ENCODE assay signal across 9 mouse cellular contexts in genomic region chr17:7219044-7219718, GRCm38 (mm10). TPM values are rescaled to one million over a fixed set of nuclear protein-coding genes. Genes with fewer than 3 reads are reported as not detected.
DNase-seq lines count a peak whose midpoint lies in the region; ATAC-seq lines count a peak whose summit lies in the region.
"Had no signal": no experiment of that assay in that cellular context is flagged by ENCODE, and none has a peak within 500 bp of the region (broad histone marks: within the 10 kb centered on the region; RNA-seq: fewer than 3 reads in every experiment).

No protein-coding gene starts in this region.

- H3K27me3 ChIP-seq in hindbrain, embryonic 14.5 days (ENCODE audit: control insufficient read depth, insufficient read depth, low read length): no peaks in the 10 kb centered on the region
- no peaks in the 10 kb centered on the region for H3K27me3 ChIP-seq in hindbrain, embryonic 11.5 days (ENCODE audit: control insufficient read depth, insufficient read depth, low read length)
- H3K27me3 ChIP-seq in heart, embryonic 15.5 days: no peaks in the 10 kb centered on the region
- H3K27me3 ChIP-seq in midbrain, embryonic 15.5 days (replicated peaks): no peaks in the 10 kb centered on the region
- H3K27me3 ChIP-seq: megakaryocyte, embryonic 14.5 days had no signal

- peaks cover 19% of the 10 kb centered on the region for H3K4me1 ChIP-seq in hindbrain, embryonic 14.5 days (replicated peaks; ENCODE audit: control insufficient read depth, insufficient read depth, low read length)
- no peaks in the 10 kb centered on the region for H3K4me1 ChIP-seq in hindbrain, embryonic 11.5 days (replicated peaks; ENCODE audit: control insufficient read depth, insufficient read depth, low read length)
- peaks cover 36% of the 10 kb centered on the region for H3K4me1 ChIP-seq in heart, embryonic 15.5 days (replicated peaks)
- peaks cover 27% of the 10 kb centered on the region; the same call in 1 of the 2 replicates for H3K4me1 ChIP-seq in midbrain, embryonic 15.5 days
- H3K4me1 ChIP-seq: megakaryocyte, embryonic 14.5 days had no signal

- ATAC-seq in hindbrain, embryonic 14.5 days (ENCODE audit: low FRiP score): no peak
- ATAC-seq in hindbrain, embryonic 11.5 days (ENCODE audit: low FRiP score): no peak
- ATAC-seq in heart, embryonic 15.5 days (replicated peaks; ENCODE audit: insufficient number of reproducible peaks, insufficient read depth, low FRiP score, low read depth): no peak
- no peak for ATAC-seq in midbrain, embryonic 15.5 days (replicated peaks)

- H3K4me2 ChIP-seq in hindbrain, embryonic 14.5 days (replicated peaks): no peak overlapping the region
- H3K4me2 ChIP-seq in hindbrain, embryonic 11.5 days (replicated peaks; ENCODE audit: low read depth, low read length): no peak overlapping the region
- no peak overlapping the region for H3K4me2 ChIP-seq in heart, embryonic 15.5 days
- no peak overlapping the region for H3K4me2 ChIP-seq in midbrain, embryonic 15.5 days

- H3K36me3 ChIP-seq in hindbrain, embryonic 14.5 days (replicated peaks; ENCODE audit: control insufficient read depth, insufficient read depth): no peaks in the 10 kb centered on the region
- no peaks in the 10 kb centered on the region for H3K36me3 ChIP-seq in hindbrain, embryonic 11.5 days (ENCODE audit: control insufficient read depth, insufficient read depth, low read length)
- H3K36me3 ChIP-seq in heart, embryonic 15.5 days: no peaks in the 10 kb centered on the region
- no peaks in the 10 kb centered on the region for H3K36me3 ChIP-seq in midbrain, embryonic 15.5 days (replicated peaks)

- H3K27ac ChIP-seq in hindbrain, embryonic 14.5 days: 0 out of 2 replicates have a peak overlapping the region, but pooled peaks have one; percentile 1
- no peak overlapping the region for H3K27ac ChIP-seq in hindbrain, embryonic 11.5 days (ENCODE audit: low read depth, low read length)
- H3K27ac ChIP-seq in heart, embryonic 15.5 days: peak overlapping the region; percentile 54
- 0 out of 2 replicates have a peak overlapping the region, but pooled peaks have one; percentile 1 for H3K27ac ChIP-seq in midbrain, embryonic 15.5 days

- 42% methylated on average over 11 of the region's 11 CpGs for WGBS in hindbrain, embryonic 14.5 days
- 88% methylated on average over 11 of the region's 11 CpGs for WGBS in hindbrain, embryonic 11.5 days
- 12% methylated on average over 11 of the region's 11 CpGs for WGBS in heart, embryonic 15.5 days
- WGBS in midbrain, embryonic 15.5 days: 53% methylated on average over 11 of the region's 11 CpGs

- no peaks in the 10 kb centered on the region for H3K9me3 ChIP-seq in hindbrain, embryonic 14.5 days (ENCODE audit: control insufficient read depth, low read length)
- no peaks in the 10 kb centered on the region for H3K9me3 ChIP-seq in hindbrain, embryonic 11.5 days (ENCODE audit: control insufficient read depth, low read length)
- no peaks in the 10 kb centered on the region for H3K9me3 ChIP-seq in heart, embryonic 15.5 days (replicated peaks)
- no peaks in the 10 kb centered on the region for H3K9me3 ChIP-seq in midbrain, embryonic 15.5 days
- H3K9me3 ChIP-seq: megakaryocyte, embryonic 14.5 days had no signal

- H3K4me3 ChIP-seq in hindbrain, embryonic 14.5 days (replicated peaks; ENCODE audit: low read length): no peak overlapping the region
- H3K4me3 ChIP-seq in hindbrain, embryonic 11.5 days (ENCODE audit: low read depth, low read length): no peak overlapping the region
- H3K4me3 ChIP-seq in heart, embryonic 15.5 days: no peak overlapping the region
- no peak overlapping the region for H3K4me3 ChIP-seq in midbrain, embryonic 15.5 days
- H3K4me3 ChIP-seq: megakaryocyte, embryonic 14.5 days had no signal

- no peak overlapping the region for H3K9ac ChIP-seq in hindbrain, embryonic 14.5 days
- H3K9ac ChIP-seq in hindbrain, embryonic 11.5 days (ENCODE audit: low read depth, low read length): no peak overlapping the region
- no peak overlapping the region for H3K9ac ChIP-seq in heart, embryonic 15.5 days
- H3K9ac ChIP-seq in midbrain, embryonic 15.5 days: no peak overlapping the region

- DNase-seq in hindbrain, embryonic 14.5 days (ENCODE audit: low spot score): peak; percentile 42
- DNase-seq in hindbrain, embryonic 11.5 days (ENCODE audit: low spot score): no peak
- peak; percentile 8 for DNase-seq in T-cell, adult 2 months (ENCODE audit: low spot score)
- DNase-seq in kidney, adult 8-10 months: no peak
- DNase-seq in layer of hippocampus, adult 18-20 months (ENCODE audit: low spot score in 2 of 2): no peak
- no peak for DNase-seq in urinary bladder, adult 18-20 months (ENCODE audit: low spot score in 2 of 2)

RNA-seq across cellular contexts. Expression of gene Rps6ka2, which starts 49.3 kb away (rescaled TPM):
- polyA plus RNA-seq in hindbrain, embryonic 14.5 days (2014; fragmentation: Nextera tagmentation; extraction: Ambion mirVana): 24.4 and 25.7 TPM in 2 replicates
- polyA plus RNA-seq in hindbrain, embryonic 11.5 days (2014; fragmentation: Nextera tagmentation; extraction: Ambion mirVana): 22.5 and 27.2 TPM in 2 replicates
- 24.4 and 29.9 TPM in 2 replicates for polyA plus RNA-seq in heart, embryonic 15.5 days (2015; fragmentation: Nextera tagmentation; extraction: Ambion mirVana)
- 21.1 and 21.9 TPM in 2 replicates for polyA plus RNA-seq in midbrain, embryonic 15.5 days (2015; fragmentation: Nextera tagmentation; extraction: Ambion mirVana)
- 10 to 100 TPM; 33.4 to 37.4 TPM for total RNA-seq in layer of hippocampus, adult 18-20 months (2021)

Comparison
In these comparisons a context has a peak if more than half of its experiments do, and no peak if none do; other contexts are left out.
1. DNase-seq: peak in hindbrain, embryonic 14.5 days (single experiment) and T-cell, adult 2 months (single experiment); none in hindbrain, embryonic 11.5 days (single experiment), kidney, adult 8-10 months (0 of 2), layer of hippocampus, adult 18-20 months (0 of 2) and urinary bladder, adult 18-20 months (0 of 2).